In the genomic region with DNA sequence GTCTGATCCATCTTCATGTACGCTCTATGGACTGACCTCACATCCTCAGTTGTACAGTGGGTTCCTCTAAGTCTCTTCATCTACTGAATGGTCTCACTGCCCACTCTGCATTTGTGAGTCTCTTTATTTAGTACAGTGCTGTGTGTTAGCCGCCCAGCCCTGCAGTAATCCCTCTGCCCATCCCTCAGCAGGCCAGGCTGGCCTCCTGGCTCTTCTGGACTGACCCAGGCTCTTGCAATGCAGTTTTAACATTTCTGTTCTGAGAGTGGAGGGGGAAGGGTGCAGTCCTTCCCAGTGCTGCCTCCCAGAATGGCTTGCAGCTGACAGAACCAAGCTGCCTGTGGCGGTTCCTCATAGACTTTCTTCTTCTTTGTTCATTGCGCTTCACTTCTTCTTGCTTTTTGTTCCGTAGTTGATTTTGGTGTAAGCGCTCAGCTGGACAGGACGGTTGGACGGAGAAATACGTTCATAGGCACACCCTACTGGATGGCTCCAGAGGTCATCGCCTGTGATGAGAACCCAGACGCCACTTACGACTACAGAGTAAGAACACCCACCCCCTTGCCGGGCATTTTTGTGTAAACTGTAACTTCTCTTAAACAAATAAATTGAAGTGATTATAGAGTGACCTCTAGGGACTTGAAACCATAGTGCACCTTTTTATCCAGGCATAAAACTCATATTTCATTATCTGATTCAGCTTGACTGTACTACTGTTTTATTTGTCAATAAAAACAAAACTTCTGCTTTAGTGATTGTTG, we compare ENCODE assay signal across 11 mouse cellular contexts.
DNase-seq lines count a peak whose midpoint lies in the region; ATAC-seq and TF ChIP-seq lines count a peak whose summit lies in the region.
"Had no signal": no experiment of that assay in that cellular context is flagged by ENCODE, and none has a peak within 500 bp of the region (broad histone marks: within the 10 kb centered on the region; RNA-seq: fewer than 3 reads in every experiment).

No protein-coding gene starts in this region.

- peaks cover 2% of the 10 kb centered on the region; the same call in 1 of the 2 replicates for H3K4me1 ChIP-seq in hindbrain, embryonic 12.5 days
- no peaks in the 10 kb centered on the region for H3K4me1 ChIP-seq in hindbrain, embryonic 10.5 days (replicated peaks)
- no peaks in the 10 kb centered on the region for H3K4me1 ChIP-seq in intestine, postnatal 0 days (replicated peaks; ENCODE audit: control insufficient read depth, insufficient read depth, low read length)
- H3K4me1 ChIP-seq: liver, embryonic 13.5 days; neural tube, embryonic 12.5 days had no signal

- no peak for DNase-seq in hindbrain, embryonic 10.5 days (ENCODE audit: low spot score)
- DNase-seq in 416B (ENCODE audit: low read depth) (peak; percentile 59), ZHBTc4 (ENCODE audit: low read depth, low spot score) (peak; percentile 23)
- DNase-seq in gastrocnemius, postnatal 10 days: no peak
- no peak for DNase-seq in yolk sac, embryonic 10.5 days (ENCODE audit: low spot score)
- DNase-seq: liver, embryonic 13.5 days had no signal

- H3K36me3 ChIP-seq in hindbrain, embryonic 12.5 days: peaks cover 80% of the 10 kb centered on the region
- H3K36me3 ChIP-seq in hindbrain, embryonic 10.5 days: peaks cover 100% of the 10 kb centered on the region
- peaks cover 61% of the 10 kb centered on the region for H3K36me3 ChIP-seq in intestine, postnatal 0 days (ENCODE audit: control insufficient read depth, insufficient read depth)

- H3K4me3 ChIP-seq in hindbrain, embryonic 12.5 days: no peak overlapping the region
- no peak overlapping the region for H3K4me3 ChIP-seq in hindbrain, embryonic 10.5 days
- H3K4me3 ChIP-seq in intestine, postnatal 0 days (ENCODE audit: low read depth, low read length): no peak overlapping the region
- H3K4me3 ChIP-seq: liver, embryonic 13.5 days; neural tube, embryonic 12.5 days; stomach, embryonic 15.5 days had no signal

- TF ChIP-seq CTCF in intestine, postnatal 0 days (IDR thresholded peaks at IDR 0.05; ENCODE audit: low read depth): peak; percentile 52

- H3K4me2 ChIP-seq in hindbrain, embryonic 12.5 days (replicated peaks): no peak overlapping the region
- no peak overlapping the region for H3K4me2 ChIP-seq in intestine, postnatal 0 days (replicated peaks; ENCODE audit: low read depth)
- H3K4me2 ChIP-seq: liver, embryonic 13.5 days; neural tube, embryonic 12.5 days; stomach, embryonic 15.5 days had no signal

- 68% methylated on average over 13 of the region's 13 CpGs for WGBS in hindbrain, embryonic 12.5 days
- 82% methylated on average over 13 of the region's 13 CpGs for WGBS in hindbrain, embryonic 10.5 days
- 44% methylated on average over 13 of the region's 13 CpGs for WGBS in intestine, postnatal 0 days

- no peak overlapping the region for H3K9ac ChIP-seq in hindbrain, embryonic 12.5 days
- H3K9ac ChIP-seq in intestine, postnatal 0 days (ENCODE audit: low read depth, low read length): no peak overlapping the region
- H3K9ac ChIP-seq: liver, embryonic 13.5 days; neural tube, embryonic 12.5 days; stomach, embryonic 15.5 days had no signal

- peak; percentile 20; the same call in 1 of the 2 replicates for ATAC-seq in hindbrain, embryonic 12.5 days (ENCODE audit: low FRiP score)
- ATAC-seq in intestine, postnatal 0 days: no peak
- ATAC-seq in megakaryocyte-erythroid progenitor cell, adult 5-6 weeks (replicated peaks; ENCODE audit: low FRiP score, low TSS enrichment, poor library complexity, severe bottlenecking): no peak

- H3K27ac ChIP-seq in hindbrain, embryonic 12.5 days: 0 out of 2 replicates have a peak overlapping the region, but pooled peaks have one; percentile 30
- no peak overlapping the region for H3K27ac ChIP-seq in hindbrain, embryonic 10.5 days
- no peak overlapping the region for H3K27ac ChIP-seq in intestine, postnatal 0 days (ENCODE audit: low read depth, low read length)
- H3K27ac ChIP-seq: liver, embryonic 13.5 days; neural tube, embryonic 12.5 days; stomach, embryonic 15.5 days had no signal

- H3K27me3 ChIP-seq in hindbrain, embryonic 12.5 days: no peaks in the 10 kb centered on the region
- H3K27me3 ChIP-seq in hindbrain, embryonic 10.5 days (ENCODE audit: insufficient read depth, poor library complexity, severe bottlenecking): no peaks in the 10 kb centered on the region
- no peaks in the 10 kb centered on the region for H3K27me3 ChIP-seq in intestine, postnatal 0 days (replicated peaks; ENCODE audit: control insufficient read depth, insufficient read depth, low read length)
- H3K27me3 ChIP-seq: liver, embryonic 13.5 days; neural tube, embryonic 12.5 days; stomach, embryonic 15.5 days had no signal

- H3K9me3 ChIP-seq in hindbrain, embryonic 12.5 days (replicated peaks): no peaks in the 10 kb centered on the region
- no peaks in the 10 kb centered on the region for H3K9me3 ChIP-seq in hindbrain, embryonic 10.5 days
- H3K9me3 ChIP-seq in intestine, postnatal 0 days (ENCODE audit: control insufficient read depth): no peaks in the 10 kb centered on the region
- H3K9me3 ChIP-seq: liver, embryonic 13.5 days; neural tube, embryonic 12.5 days; stomach, embryonic 15.5 days had no signal

Comparison
In these comparisons a context has a peak if more than half of its experiments do, and no peak if none do; other contexts are left out.
1. DNase-seq: peak in 416B (single experiment) and ZHBTc4 (single experiment); none in hindbrain, embryonic 10.5 days (single experiment), gastrocnemius, postnatal 10 days (single experiment) and yolk sac, embryonic 10.5 days (single experiment).